Mouse (Mus musculus): Measurements from ENCODE around the gene Agrp.

Gene Agrp

GRCm38 (mm10) chr8:105549506-105549905, 87.7 kb downstream of the Agrp start:
- DNase-seq (ENCODE audit: low spot score), result no peak

GRCm38 (mm10) chr8:105546384-105547350, 90.5 kb downstream of the Agrp start:
- DNase-seq (ENCODE audit: low spot score), result no peak

GRCm38 (mm10) chr8:105545249-105545648, 91.9 kb downstream of the Agrp start:
- DNase-seq (ENCODE audit: low spot score), result no peak

- no peak for DNase-seq (ENCODE audit: low spot score)
Observed at GRCm38 (mm10) chr8:105544544-105545205, 92.5 kb downstream of the Agrp start.

DNA sequence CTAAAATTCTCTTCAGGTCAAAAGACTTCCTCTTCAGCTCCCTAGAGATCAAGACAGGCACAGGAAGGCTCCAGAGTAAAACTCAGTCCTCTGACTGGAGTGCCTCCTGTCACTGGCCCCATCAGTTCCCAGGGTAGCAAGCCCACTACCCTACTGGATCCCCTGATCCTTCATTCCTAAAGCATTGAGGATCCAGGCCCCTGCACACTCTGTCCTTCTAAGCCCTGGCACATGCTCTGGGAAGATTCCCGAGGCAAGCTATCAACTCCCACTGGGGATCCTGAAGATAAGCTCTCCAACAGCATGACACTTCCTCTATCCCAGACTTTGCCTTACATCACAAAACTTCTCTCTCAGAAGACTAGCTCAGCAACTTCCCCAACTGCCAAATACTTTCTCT, 93.5 kb downstream of the Agrp start:
- no peak for DNase-seq (ENCODE audit: low spot score)

DNA sequence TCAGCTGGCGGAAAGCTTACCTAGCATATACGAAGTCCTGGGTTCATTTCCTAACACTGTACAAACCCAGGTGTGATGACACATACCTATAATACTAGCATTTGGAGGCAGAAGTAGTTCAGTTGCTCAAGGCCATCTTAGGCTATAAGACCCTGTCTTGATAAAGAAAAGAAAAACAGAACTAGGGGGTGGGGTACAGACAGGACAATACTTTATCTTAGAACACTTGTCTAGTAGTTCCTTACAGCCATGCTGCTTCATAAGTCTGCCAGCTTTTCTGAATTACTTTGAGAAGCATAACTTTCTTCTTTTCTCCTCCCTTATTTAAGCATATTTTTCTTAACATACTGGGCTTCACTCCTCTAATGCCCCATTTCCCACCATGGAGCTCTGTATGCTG, 94.4 kb downstream of the Agrp start:
- DNase-seq (ENCODE audit: low spot score), result no peak

DNA sequence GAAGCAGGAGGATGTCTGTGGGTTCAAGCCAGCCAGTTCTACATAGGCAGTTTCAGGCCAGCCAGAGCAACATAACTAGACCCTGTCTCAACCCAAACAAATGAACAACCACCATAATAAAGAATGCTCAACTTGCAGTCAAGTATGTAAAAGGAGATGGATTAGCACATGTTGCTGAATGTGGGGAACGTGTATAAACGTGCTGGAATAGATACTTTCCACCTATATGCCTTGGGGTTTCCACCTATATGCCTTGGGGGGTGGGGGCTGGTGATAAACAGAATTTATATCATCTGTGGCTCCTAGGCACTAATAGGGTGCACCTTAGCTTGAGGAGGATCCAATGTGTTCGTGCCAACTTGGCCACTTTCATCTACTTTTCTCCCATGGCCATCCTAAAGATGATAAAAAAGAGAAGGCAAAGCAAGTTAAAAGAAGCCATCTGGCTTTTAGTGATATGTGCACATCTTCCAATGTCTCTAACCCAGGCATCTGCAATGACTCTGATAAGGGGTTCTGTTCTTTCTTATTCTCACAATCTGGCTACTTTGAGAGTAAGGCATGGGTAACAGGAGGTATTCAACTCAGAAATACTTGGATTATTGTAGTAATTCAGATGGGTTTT, 95.0 kb downstream of the Agrp start:
- no peak for DNase-seq (ENCODE audit: low spot score)

GRCm38 (mm10) chr8:105538940-105539339, 98.3 kb downstream of the Agrp start:
- no peak for DNase-seq (ENCODE audit: low spot score)

GRCm38 (mm10) chr8:105537011-105537677, 100.0 kb downstream of the Agrp start:
- no peak for DNase-seq (ENCODE audit: low spot score)

DNA sequence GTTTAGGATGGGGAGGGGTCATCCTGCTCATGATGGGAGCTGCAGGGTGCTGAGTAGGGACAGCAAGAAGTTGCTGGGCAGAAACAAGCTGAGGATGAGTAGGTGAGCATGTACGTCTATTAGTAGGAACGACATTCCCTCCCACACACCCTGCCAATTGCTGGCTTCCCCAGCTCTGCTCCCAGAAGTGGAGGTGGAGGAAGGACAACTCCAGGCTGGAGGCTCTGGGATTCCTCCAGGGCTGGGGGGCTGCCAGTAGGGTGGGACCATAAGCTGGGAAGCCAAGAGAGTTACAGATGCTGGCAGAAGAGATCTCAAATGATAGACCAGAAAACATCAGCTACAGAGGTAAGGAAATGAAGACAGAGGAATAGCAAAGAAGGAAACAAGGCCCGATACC, 100.6 kb downstream of the Agrp start:
- DNase-seq (ENCODE audit: low spot score), result no peak

DNA sequence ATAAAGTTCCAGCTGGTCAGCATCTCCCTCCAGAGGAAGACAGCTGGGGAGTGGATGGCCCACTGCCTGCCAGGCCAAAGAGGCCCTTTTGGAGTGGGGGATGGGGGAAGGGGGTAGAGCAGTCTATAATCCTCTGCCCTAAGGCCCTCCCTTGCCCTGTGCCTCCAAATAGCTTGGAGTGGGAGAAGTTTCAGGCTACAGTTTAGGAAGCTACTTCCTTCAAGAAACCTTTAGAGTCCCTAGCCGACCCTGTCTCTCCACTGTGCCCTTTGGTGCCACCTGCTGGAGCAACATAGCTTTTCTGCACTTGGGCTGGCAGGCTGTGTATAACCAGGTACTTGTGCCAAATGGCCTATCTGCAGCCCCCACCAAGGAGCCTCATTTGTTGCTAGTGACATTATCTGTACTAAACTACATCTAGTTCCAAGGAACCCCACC, 103.3 kb downstream of the Agrp start:
- no peak for DNase-seq (ENCODE audit: low spot score)

- no peak for DNase-seq (ENCODE audit: low spot score)
Observed at GRCm38 (mm10) chr8:105533439-105533838, 103.8 kb downstream of the Agrp start.

- no peak for DNase-seq (ENCODE audit: low spot score)
Observed at GRCm38 (mm10) chr8:105531774-105532173, 105.4 kb downstream of the Agrp start.

DNA sequence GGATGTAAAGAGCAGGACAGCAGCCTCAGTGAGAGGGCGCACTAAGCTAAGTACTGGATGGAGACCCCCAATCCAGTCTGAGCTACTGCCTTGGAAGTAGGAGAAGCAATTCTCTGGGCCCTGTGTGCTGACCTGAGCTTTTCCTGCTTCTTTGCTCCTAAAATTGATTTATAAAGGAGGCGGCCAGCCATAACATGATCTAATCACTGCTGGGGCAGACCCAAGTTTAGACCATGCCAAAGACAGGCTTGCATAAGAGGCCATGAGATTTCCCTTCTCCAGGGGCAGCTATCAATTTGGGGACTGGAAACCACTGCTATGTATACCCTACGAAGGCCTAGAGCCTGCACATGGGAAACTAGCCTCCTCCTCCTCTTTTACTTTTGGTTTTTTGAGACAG, 107.9 kb downstream of the Agrp start:
- no peak for DNase-seq (ENCODE audit: low spot score)

GRCm38 (mm10) chr8:105528206-105528605, 109.0 kb downstream of the Agrp start:
- no peak for DNase-seq (ENCODE audit: low spot score)

- DNase-seq (ENCODE audit: low spot score), result no peak
Observed at GRCm38 (mm10) chr8:105527110-105527509, 110.1 kb downstream of the Agrp start.

DNA sequence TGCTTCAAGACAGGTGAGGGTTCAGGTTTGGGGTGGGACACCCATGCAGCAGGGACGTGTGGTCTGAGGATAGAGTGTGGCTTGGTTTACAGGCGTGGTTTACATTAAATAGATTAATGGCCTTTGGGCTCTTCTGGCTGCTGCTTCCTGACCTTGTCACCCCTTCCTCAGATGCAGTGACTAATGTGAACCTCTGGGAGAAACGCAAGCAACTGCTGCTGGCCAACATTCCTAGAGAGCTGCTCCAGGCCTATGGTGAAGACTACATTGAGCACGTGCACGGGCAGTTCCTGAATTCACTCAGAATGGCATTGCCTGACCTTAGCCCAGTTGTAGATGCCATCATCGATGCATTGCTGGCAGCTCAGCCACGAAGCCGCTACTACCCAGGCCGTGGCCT, 114.3 kb downstream of the Agrp start:
- no peak for DNase-seq (ENCODE audit: low spot score)

DNA sequence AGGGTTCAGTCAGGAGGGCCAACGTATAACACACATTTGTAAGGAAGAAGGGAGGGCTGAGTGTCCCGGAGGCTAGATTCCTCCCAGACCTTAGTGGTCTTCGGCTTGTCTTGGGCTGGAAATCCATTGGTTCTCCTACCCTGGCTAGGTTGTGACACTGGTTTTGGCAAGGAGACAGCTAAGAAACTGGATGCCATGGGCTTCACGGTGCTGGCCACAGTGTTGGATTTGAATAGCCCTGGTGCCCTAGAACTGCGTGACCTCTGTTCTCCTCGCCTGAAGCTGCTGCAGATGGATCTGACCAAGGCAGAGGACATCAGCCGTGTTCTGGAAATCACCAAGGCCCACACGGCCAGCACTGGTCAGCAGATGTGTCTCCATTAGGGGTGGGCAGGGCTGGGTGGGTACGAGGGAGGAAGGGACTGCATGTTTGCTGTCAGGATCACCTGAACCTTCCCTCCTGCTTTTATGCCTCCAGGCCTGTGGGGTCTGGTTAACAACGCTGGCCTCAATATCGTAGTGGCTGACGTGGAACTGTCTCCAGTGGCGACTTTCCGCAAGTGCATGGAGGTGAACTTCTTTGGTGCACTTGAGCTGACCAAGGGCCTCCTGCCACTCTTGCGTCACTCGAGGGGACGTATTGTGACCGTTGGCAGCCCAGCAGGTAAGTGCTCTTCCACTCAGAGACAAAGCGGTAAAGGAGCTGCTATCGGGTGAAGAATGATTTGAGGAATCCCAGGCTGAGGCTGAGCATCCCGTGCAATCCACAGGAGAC, 115.0 kb downstream of the Agrp start:
- no peak for DNase-seq (ENCODE audit: low spot score)

- no peak for DNase-seq (ENCODE audit: low spot score)
Observed at GRCm38 (mm10) chr8:105521061-105521460, 116.1 kb downstream of the Agrp start.

DNA sequence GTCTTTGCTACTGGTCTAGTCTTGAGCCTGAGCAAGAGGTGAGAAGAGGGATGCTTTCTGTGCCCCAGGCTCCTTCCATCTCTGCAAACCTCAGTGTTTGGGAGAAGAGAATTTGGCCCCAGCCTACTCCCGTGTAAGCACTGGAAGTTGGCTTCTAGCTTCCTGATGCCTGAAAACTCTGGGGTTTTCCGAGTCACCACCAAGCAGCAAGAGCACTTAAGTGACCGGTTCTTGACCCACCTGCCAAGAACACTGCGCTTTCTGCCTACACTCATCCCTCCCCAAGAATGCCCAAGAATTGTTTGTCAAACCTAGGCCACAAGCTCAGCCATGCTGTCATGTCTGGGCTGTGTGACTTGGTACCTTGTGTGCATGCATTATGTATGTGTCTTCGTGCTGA, 116.7 kb downstream of the Agrp start:
- DNase-seq (ENCODE audit: low spot score), result no peak

GRCm38 (mm10) chr8:105519591-105519990, 117.6 kb downstream of the Agrp start:
- DNase-seq (ENCODE audit: low spot score), result no peak

Measured in ovary, adult 18-20 months (tissue).